Mouse (Mus musculus) CH12.LX (cell line): Measurements from ENCODE around the gene Zbed3.

Source experiments
- BHLHE40 ChIP-seq: IDR thresholded peaks from 2 replicates; pipeline ENCODE4 v1.6.1; 2011; ENCODE audit warnings: mild to moderate bottlenecking, low read depth, low read length, improper control_type of control experiment
- CTCF ChIP-seq, 2 experiments: IDR thresholded peaks in 1 of 2; conservative IDR thresholded peaks in 1 of 2; 2 replicates each; pipeline ENCODE4 v1.5.1; 2011 to 2012; ENCODE audit warnings: low read depth in 2 of 2, low read length in 2 of 2, improper control_type of control experiment in 1 of 2, inconsistent platforms in 1 of 2, mild to moderate bottlenecking in 1 of 2, moderate library complexity in 1 of 2
- ETS1 ChIP-seq: conservative IDR thresholded peaks from 2 replicates; pipeline ENCODE4 v1.6.1; 2012; ENCODE audit warnings: low read depth, mild to moderate bottlenecking, inconsistent platforms, low read length, improper control_type of control experiment, moderate library complexity
- POLR2A ChIP-seq: IDR thresholded peaks from 2 replicates; pipeline ENCODE4 v1.6.1; 2011; ENCODE audit warnings: low read depth, mild to moderate bottlenecking, improper control_type of control experiment, low read length
- RAD21 ChIP-seq: IDR thresholded peaks from 2 replicates; pipeline ENCODE4 v1.6.1; 2011; ENCODE audit warnings: low read depth, mild to moderate bottlenecking, low read length, improper control_type of control experiment, moderate library complexity
- RCOR1 ChIP-seq: conservative IDR thresholded peaks from 2 replicates; pipeline ENCODE4 v1.6.1; 2012; ENCODE audit warnings: low read depth, mild to moderate bottlenecking, inconsistent platforms, low read length, improper control_type of control experiment
- ZNF384 ChIP-seq: IDR thresholded peaks from 2 replicates; pipeline ENCODE4 v1.6.1; 2012; ENCODE audit warnings: low read depth, low read length, improper control_type of control experiment, inconsistent platforms

DNA sequence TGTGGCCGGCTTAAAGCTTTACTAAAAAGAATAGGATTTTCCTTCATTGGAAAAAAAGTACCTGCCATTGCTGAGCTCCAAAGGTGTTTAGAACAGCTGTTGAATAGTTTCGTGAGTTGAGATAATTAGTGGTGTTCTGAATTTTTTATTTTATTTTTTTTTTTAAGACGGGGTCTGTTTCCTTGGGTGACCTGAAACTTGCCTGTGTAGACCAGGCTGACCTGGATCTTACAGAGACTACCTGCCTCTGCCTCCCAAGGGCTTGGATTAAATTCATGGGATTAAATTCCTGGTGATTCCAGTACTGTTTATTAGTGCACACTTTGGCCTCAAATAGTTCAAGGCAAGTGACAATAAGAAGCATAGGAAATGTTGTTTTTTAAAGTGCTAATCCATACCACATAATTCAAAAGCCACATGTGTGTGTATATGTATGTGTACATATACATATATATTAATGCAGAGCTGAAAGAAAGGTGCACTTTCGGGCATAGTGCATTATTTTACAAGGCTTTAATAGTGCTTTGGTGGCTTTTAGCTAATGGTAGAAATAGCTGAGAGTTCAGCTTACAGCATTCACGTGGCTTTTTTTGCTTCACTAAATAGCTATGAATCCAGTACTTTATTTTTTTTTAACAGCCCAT is 2.6 kb downstream of the Zbed3 start:
- no peak for TF ChIP-seq RCOR1
- TF ChIP-seq POLR2A = no peak
- TF ChIP-seq ETS1 = no peak
- no peak for TF ChIP-seq CTCF (conservative IDR thresholded peaks at IDR 0.05 in 1 of 2, IDR thresholded peaks at IDR 0.05 in 1 of 2; ENCODE audit: low read depth in 2 of 2, low read length in 2 of 2)
- no peak for TF ChIP-seq BHLHE40
- TF ChIP-seq ZNF384 = 0 out of 2 replicates have a peak, but pooled peaks have one; percentile 20
- no peak for TF ChIP-seq RAD21
